Mouse (Mus musculus) retina, postnatal 1 day (tissue): ENCODE data around the gene Selp.
A peak's percentile ranks its signal among the peaks of the same experiment; 100 is the strongest.

ENCODE experiments used
- DNase-seq: peaks from one replicate; pipeline ENCODE4 v3.0.0-alpha.2; 2012

Selp gene

DNA sequence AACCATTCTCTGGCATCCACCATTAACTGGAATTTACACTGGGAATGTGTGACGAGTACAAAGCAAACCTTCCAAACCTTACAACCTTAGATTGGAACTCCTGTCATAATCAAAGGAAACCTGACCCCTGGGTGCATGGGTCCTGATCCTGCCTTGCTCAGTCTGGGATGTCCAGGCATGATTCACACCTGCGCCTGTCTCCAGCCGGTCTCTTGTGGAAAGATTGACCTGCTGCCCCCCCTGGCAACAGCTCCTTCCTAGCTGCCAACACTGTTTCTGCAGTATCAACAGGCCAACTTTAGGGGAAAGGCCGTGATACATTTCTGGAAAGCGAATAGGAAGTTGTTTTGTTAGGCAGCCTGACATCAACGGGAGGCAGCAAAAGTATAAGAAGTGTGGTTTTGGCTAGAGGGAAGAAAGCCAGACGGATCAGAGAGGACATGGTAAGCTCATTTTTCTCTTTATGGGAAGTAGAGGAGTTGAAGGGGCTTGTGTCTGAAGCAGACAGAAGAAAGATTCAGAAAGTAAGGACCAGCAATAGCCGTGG, at the start of gene Selp:
Gene Selp (plus strand): TSS at position 318 of the 547 bp plus-strand sequence.
- DNase-seq = no peak

GRCm38 (mm10) chr1:164069261-164069660, 45.8 kb upstream of the Selp start:
- DNase-seq = no peak

- no peak for DNase-seq
These were observed 44.6 kb upstream of the Selp start for GRCm38 (mm10) chr1:164070461-164070860.

DNA sequence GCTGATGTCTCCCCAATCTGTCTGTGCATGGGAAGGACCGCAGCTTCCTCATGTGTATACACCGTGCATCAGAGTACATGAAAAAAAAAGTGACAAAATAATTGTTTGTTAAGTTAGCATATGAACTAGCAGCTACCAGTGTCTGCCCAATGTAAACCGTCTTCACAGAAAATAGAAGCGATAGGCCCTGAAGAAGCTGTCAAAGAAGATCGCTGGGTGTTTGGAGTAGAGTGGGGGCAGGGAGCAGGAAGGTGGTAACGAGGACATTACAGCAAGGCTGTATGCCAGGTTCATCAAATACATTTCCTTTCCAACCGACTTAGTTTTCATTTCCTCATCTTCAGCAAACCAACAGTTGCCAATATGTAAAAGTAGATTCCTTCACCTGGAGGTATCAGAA, 44.0 kb upstream of the Selp start:
- no peak for DNase-seq

GRCm38 (mm10) chr1:164072001-164072400, 43.1 kb upstream of the Selp start:
- no peak for DNase-seq

DNA sequence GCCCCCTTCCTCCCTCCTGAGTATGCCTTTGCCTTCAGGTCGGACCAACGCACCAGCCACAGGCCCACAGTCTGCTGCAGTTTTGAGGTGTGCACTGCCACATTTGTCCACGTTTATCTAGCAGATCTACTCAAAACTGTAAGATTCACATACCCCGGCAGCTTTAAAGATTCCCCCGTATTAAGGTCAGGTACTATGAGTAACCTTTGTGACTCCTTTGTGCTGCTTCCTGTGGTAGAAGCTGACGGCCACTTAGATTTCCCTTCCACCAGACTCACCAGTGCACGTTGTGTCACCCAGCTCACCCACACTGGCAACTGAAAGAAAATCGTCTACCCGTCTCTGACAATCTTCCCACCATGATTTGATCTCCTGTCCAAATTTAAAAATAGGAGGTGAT, 42.0 kb upstream of the Selp start:
- no peak for DNase-seq

DNA sequence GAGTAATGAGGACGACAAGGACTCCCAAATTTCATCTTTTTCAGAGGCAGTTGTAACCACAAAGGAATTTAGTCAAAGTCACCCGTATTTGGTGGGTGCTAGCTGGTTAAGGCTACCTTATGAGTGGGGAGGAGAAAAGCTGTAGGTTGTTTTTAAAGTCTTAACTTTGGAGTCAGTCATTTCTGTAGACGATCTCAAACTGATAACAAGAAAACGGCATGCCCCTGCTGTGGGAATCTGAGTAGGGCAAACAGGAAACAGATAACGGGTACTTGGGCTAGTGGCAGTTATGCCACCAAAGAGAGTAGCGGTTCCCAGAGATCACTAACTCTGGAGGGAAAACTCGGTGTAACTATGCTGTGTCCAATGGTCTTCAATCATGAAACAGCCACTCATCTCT, 41.3 kb upstream of the Selp start:
- no peak for DNase-seq

DNA sequence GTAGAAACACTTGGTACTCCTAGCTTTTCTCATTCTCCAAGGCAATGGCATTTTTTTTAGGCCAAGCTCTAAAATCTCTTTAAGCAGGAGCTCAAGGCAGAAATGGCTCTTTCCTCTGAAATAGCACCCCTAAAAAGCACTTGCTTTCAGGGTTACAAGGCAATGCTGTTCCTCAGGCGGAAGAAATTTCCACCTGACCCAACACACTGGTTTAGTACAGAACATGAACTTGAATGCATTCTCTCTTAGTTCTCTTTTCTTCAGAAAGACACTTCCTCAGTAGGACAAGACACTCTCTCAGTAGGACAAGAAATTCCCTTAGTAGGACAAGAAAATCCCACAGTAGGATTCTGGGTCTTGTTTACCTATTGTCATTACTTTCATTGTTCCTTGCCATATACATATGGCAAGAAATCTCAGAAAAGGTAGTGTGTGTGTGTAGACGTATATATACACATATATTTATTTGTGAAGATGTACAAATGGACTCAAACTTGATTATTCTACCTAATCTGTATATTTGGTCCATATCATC, 40.4 kb upstream of the Selp start:
- no peak for DNase-seq

DNA sequence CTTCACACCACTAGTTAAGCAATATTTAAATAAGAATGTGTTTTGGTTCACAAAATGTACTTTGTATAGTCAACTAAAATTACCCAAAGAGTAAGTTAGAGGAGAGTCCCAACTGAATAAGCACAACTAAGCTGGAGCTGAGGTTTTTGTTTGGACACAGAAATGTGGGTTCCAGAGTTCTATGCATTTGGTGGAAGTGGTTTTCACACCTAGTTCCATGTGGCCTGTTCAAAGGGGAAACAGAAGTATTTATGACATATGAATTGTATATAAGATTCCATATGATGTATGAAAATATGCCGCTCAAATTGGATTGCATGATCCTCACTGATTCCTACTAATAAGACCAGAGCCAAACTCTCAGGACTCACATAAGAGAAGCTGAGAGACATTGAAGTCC, 39.6 kb upstream of the Selp start:
- DNase-seq = no peak

GRCm38 (mm10) chr1:164076441-164076840, 38.6 kb upstream of the Selp start:
- DNase-seq = no peak

GRCm38 (mm10) chr1:164077031-164077430, 38.0 kb upstream of the Selp start:
- no peak for DNase-seq

GRCm38 (mm10) chr1:164078323-164078741, 36.7 kb upstream of the Selp start:
- no peak for DNase-seq

DNA sequence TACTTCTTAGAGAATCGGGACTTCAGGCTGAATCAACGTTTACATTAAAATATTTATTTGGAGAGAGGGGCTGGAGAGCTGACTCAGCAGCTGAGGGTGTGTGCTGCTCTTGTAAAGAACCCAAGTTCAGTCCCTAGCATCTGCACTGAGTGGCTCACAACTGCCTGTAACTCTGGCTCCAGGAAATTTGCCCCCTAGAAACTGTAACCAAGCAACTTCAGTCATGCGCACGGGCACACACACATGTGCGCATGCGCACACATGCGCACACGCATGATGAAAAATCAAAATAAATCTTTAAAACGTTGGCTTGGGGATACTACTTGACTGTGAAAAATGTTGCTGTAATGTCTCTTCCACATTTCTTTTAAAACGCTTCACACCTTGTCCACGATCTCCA, 36.0 kb upstream of the Selp start:
- no peak for DNase-seq

GRCm38 (mm10) chr1:164083046-164083445, 32.0 kb upstream of the Selp start:
- DNase-seq = no peak

DNA sequence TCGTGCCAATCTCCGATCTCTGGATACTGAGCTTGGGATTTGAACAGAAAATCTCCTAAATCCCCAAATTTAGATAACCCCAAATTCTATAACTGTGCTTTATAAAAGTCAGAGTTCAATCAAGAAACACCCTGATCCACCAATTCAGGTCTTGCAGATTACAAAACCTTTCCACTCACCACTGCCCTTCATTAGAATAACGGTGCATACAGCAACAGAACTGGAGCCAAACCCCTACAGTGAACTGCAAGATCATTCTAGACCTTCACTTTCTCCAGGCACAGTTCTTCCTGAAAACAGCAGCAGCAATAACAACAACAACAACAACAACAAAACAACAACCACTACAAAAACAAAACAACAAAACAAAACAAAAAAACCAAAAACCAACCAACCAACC, 28.3 kb upstream of the Selp start:
- DNase-seq = no peak

DNA sequence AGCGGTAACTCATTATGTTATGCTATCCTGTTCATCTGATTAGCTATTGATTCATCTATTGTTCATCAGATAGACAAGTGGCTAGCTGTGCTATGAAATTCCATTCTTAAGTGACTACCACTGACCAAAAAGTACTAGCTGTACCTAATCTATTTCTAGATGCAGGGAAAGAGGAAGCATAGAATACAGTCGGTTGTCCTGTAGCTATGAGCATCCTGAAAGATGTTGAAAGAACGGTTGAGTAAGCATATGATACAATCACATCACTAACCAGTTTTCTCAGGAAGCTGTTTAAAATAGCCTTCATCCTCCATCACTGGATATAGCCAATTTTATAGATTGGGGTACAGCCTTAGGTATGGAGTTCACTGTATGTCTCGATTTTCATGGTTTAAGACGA, 27.2 kb upstream of the Selp start:
- no peak for DNase-seq

DNA sequence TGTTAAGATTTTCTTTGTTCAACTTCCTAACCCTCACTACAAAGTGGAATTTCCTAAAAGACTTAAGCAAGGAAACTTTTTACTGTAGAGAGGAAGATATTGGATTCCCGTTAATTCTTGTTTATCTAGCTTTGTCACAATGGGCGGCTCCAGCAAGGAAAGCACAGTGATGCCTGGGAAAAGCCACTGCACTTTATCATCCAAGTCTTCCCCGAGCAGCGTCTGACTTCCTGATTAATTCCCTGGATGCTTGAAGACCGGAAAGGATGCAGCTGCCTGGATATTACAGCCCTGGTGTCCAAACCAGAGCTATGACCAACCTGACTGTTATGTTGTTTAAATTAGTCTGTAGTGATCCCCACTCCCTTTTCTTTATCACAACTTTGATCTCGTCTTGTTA, 18.3 kb upstream of the Selp start:
- no peak for DNase-seq

GRCm38 (mm10) chr1:164097911-164098310, 17.2 kb upstream of the Selp start:
- no peak for DNase-seq

GRCm38 (mm10) chr1:164098372-164098771, 16.7 kb upstream of the Selp start:
- DNase-seq = peak; percentile 33

GRCm38 (mm10) chr1:164109763-164110162, 5.3 kb upstream of the Selp start:
- no peak for DNase-seq

DNA sequence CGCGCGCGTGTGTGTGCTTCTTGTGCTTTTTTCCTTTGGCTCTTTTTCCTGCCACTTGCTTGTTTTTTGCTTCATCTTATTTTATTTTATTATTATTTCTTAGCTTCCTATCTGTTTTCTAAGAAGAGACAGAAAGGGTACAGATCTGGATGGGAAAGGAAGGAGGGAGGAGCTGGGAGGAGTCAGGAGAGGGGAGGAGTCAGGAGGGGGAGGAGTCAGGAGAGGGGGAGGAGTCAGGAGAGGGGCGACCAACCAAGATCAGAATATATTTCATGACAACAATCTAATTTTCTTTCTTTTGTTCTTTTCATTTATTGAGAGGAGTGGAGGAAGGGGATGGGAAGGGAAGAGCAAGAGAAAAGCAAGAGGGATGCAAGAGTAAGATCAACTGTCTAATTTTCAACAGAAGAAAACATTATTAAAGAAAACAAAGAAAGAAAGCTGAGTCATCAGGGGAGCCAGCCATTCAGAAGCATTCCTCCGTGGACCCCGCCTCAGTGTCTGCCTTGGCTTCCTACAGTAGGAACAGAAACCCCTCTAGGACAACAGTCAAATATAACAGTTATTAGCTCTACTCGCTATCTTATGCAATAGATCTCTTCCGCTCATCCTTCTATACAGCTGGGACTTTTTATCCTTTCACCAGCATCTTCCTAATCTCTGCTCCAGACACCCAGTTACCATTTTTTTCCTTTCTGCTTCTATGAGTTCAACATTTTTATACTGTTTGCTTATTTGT, 4.3 kb upstream of the Selp start:
- DNase-seq = no peak

DNA sequence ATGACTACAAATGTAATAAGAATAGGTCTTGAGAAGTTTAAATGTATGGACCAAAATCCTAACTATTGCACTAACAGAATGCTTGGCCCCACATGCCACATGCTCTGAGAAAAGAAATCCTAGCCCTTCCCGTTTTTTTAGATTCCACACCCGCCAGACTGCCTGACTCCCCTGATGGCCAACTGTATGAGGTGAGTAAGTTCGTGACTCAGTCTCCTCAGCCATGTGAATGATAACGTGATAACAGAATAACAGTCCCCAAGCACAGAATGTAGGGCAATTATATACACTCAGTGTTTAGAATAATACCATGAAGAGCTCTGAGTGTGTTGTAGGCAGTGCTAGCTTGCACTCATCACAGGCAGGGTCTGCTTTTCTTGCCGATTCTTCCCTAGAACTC, 784 bp upstream of the Selp start:
- DNase-seq = no peak

GRCm38 (mm10) chr1:164115647-164116046, 583 bp downstream of the Selp start:
- no peak for DNase-seq

DNA sequence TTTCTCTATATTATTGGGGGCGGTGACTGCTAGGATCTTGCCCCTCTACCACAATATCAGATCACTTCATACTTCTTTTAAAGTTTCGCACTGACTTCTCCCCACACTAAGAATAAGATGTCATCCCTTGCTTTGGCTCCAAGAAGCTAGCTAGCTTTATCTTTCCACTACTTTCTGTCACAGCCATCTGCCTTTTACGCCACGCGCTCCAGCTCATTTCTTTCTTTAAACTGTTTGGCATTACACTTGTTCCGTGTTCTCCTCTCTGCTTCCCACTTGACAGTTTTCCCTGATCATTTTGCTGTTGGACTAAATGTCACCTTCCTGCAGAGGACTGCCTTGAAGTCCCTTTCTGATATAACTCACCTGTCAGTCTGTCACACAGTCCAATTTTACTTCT, 2.8 kb downstream of the Selp start:
- DNase-seq = no peak
